Mouse (Mus musculus) erythroblast, embryonic 14.5 days (primary cell): Measurements from ENCODE around the gene Hnrnpm.

ENCODE experiments used
- GATA1 ChIP-seq: IDR thresholded peaks from 2 replicates; pipeline ENCODE4 v1.6.1; 2012; ENCODE audit warnings: low read length, inconsistent platforms, mixed read lengths
- TAL1 ChIP-seq: IDR thresholded peaks from 3 replicates; pipeline ENCODE4 v1.6.1; 2012; ENCODE audit warnings: low read length, inconsistent platforms, mixed read lengths

DNA sequence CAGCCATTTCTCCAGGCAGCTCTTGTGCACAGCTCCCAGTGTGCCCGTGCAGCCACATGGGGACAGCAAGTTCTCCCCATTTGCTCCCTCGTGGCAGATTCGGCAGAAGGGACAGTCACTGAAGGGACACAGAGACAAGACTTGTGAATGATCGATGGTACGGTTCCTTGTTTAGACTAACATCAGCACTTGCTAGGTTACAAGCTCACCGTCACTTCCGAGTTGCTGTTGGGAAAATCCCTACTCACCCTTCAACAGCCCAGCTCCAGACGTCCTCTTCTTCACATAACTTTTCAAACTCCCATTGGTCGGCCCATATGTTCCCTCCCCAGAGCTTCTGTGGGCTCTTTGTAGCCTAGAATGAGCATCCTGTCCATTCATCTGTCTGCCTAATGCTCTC, 16.4 kb upstream of the Hnrnpm start:
- TF ChIP-seq GATA1 (no peak), TAL1 (no peak)
